Mouse (Mus musculus): ENCODE data around the gene Unc119b.
"Not testable (repeated sequence)": the region's sequence is repeated elsewhere in the genome, so short reads cannot be mapped to it uniquely, and the experiment has no call there.

Gene Unc119b

DNA sequence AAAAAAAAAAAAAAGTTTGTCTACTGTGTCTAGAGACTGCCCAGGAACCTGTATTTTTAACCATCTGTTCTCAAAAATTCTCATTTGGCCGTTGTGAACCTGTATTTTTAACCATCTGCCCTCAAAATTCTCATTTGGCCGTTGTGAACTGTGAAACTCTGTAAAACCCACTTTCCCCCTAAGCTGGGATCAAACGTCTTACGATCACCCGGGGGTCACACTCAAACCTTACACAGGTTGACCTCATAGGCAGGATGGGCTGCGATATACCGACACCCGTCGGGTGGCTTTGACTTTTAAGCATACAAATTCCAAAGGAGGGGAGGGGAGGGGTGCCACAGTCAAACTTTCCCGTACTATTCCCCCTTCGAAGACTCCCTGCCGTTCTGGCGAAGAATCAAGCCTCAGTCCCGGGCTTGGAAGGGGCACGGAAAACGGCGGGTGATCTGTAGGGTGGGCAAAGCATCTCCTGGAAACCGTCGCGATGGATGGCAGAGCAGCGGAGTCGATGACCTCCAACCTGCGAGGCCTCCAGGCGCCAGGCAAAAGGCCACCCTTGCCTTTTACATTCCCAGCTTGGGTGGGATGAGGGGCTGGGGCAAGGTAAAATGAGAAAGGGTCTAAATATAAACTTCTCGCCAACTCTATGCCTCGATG is 22.3 kb upstream of the Unc119b start:
- peak; percentile 14 for DNase-seq

GRCm38 (mm10) chr5:115156401-115156800 is 21.6 kb upstream of the Unc119b start:
- no peak for DNase-seq

GRCm38 (mm10) chr5:115155831-115156230 is 21.1 kb upstream of the Unc119b start:
- no peak for DNase-seq

- no peak for DNase-seq
These were observed 20.4 kb upstream of the Unc119b start for GRCm38 (mm10) chr5:115155156-115155631.

- no peak for DNase-seq
These were observed 17.6 kb upstream of the Unc119b start for GRCm38 (mm10) chr5:115152132-115152956.

DNA sequence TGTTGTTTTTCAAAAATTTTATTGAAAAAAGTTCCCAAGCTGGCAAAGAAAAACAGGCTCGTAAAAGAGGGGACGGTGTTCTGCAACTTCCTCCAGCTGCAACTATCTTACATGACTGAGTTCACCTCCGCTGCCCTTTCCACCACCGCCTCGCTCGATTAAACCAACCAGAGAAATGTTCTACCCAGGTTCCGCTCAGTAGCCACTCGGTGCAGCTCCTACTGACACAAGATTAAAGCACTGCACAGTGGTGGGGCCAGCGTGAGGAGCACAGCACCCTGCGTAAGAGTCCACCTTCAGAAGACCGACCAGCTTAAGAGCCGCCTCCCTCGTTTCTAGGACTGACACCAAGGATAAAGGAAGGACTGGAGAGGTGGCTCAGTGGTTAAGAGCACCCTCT is 16.7 kb upstream of the Unc119b start:
- DNase-seq = no peak

DNA sequence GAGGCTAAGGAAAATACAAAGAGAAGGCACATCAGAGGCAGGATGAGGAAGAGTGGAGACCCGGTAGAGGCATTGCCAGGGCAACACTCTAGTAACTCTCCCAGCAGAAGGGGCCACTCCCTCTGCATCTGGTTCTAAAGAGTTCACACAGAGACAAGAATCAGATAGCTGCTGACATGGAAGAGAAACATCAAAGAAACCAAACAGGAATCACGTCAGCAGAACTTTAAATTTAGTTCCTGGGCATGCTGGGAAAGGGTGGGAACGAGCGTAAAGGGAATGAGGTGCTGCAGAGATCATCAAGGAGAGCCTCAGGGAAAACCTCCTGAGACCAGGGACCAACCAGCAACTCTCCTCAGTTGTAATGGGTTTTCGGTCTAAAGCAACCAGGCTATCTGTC is 16.2 kb upstream of the Unc119b start:
- DNase-seq = no peak

DNA sequence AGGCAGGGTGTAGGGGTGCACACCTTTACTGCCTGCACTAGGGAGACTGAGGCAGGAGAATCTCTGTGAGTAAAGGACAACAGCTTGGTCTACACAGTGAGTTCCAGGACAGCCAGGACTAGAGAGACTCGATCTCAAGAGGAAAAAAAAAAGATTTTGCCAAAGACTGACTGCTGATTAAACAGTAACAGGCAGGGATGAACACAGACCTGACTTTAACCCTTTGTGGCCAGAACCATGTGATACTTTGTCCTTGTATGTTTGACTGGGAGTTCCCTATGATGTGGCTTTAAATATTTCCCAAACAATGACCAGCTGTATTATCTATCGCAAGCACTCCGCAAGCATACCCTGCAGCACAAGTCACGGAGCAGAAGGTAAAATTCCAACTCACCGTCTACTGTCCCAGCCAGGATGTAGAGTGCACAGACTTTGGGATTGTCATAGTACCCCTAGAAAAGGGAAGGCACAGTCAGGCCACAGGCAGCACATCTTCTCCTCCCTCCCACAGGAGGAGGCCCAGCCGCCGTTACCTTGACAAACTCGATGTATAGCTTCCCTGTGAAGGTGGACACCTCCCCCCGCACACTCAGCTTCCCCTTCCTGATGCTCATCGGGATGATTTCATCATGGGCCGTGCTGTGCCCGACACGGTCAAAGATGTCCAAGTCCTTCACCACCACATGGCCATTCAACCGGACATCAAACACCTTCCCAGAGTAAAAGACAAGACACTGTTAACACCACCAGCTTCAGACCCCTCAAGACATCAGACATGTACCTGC is 15.1 kb upstream of the Unc119b start:
- DNase-seq = no peak

GRCm38 (mm10) chr5:115148872-115149271 is 14.1 kb upstream of the Unc119b start:
- not testable (repeated sequence) for DNase-seq

DNA sequence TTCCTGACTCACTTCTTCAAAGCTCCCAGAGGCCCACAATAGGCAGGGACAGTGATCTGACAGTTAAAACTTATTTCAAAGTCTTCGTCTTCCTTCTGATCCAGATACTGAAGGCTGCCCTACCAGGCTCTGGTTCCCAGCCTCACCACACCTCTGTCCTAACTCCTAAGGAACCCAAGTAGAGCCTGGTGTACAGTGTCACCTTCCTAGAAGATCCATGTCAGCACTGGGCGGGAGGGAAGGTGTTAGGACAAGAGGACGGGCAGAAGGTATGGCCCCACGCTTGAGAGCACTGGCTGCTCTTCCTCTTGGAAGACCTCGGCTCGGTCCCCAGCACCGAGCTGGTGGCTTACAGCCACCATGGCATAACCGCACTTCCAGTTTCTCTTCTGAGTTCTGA is 13.6 kb upstream of the Unc119b start:
- no peak for DNase-seq

DNA sequence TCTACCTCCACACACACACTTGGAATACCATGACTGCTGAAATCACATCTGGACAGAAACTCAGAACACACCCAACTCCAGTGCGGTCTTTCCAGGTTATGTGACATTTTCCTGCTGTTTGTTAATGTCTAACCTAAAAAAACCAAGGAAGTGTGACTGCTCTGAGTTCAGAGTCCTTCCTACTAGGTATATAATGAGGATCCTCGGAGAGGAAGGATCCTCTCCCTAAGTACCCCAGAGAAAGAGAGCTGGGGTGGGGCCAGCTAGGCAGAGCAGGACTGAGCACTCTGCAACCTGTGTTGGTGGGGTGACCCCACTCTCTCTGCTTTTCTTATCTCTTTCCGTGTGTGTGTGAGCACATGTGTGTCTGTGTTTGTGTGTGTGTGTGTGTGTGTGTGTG is 12.6 kb upstream of the Unc119b start:
- no peak for DNase-seq

DNA sequence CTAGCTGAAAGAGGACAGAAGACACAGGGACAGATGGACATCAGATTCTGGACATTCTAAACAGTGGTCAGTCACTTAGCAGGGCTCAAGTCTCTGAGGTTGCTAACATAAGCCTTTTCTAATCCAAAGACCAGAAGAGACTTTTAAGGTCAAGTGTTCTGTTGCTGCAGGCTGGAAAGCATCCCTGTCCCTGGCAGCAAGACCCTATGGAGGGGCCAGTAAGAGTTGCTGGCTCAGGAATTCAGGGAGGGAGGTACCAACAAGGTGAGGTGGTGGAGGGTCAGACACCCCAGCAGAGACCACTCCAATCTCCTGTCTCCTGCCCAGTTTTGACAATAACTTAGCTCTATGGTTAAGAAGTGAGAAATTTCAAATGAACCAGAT is 12.0 kb upstream of the Unc119b start:
- no peak for DNase-seq

GRCm38 (mm10) chr5:115145976-115146746 is 11.4 kb upstream of the Unc119b start:
- DNase-seq = no peak

DNA sequence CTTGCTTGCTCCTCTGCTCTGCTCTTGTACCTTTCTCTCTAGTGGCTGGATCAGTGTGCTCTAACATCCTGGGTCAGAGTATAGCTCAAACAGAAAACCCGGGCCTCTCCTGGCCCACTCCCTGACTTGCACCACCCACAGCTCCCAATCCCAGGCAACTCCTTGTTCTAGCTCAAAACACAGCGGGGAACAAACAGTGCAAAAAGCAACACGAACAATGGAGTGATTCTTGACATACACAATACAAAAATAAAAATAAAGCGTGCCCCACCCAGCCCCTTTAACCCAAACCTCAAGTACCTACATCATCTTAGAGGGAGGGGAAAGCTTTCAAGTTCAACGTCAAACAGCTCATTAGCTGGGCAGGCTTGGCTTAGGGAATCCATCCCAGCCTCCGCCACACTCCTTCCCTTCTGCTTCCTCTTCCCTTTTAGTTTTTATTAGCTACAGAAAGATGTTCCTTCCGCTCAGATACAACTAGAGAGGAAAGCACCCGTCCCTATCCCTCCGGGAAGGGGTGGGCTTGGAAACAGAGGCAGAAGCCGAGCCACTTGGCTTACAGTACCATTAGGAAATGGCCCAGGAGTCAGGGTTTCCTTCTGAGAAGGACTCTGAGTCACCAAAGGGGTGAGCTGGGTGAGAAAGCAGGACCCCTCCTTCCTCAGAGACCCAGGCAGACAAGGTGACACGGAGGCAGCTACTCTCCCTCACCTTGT is 10.6 kb upstream of the Unc119b start:
- DNase-seq = no peak

DNA sequence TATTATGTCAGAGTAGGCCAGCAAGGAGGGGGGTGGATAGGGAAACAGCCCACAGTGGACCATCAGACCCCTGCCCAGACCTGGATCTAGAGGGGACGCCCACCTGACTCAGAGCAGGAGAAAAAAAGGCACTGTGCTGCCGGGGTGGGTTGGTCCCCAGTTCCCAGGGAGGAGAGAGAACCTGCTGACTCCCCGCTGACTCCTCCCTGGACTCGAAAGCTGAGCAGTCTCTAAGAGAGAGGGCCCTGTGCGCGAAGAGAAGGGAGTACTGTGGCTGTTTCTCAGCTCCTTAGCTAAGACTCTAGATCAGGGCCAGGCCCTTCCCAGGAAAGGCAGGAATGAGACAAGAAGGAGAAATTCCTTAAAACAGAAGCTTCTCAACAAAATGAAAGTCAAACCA is 9.7 kb upstream of the Unc119b start:
- no peak for DNase-seq

DNA sequence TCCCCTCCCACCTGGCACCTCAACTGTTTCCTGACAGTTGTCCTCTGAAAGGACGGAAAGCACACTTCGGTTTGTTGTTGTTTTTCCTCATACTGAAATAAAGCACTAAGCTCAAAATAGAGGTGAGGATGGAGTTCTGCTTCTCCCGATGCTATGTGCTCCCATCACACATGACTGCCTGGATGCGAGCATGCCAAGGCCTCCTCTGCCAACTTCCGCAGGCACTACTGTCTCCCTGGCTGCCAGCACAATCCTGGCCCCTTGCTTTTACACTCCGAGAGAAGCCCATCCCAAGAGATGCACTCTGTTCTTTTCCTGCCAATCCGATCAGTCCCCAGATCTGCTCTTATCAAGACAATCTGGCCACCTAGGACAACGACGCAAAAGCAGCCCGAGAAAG is 8.8 kb upstream of the Unc119b start:
- DNase-seq = no peak

DNA sequence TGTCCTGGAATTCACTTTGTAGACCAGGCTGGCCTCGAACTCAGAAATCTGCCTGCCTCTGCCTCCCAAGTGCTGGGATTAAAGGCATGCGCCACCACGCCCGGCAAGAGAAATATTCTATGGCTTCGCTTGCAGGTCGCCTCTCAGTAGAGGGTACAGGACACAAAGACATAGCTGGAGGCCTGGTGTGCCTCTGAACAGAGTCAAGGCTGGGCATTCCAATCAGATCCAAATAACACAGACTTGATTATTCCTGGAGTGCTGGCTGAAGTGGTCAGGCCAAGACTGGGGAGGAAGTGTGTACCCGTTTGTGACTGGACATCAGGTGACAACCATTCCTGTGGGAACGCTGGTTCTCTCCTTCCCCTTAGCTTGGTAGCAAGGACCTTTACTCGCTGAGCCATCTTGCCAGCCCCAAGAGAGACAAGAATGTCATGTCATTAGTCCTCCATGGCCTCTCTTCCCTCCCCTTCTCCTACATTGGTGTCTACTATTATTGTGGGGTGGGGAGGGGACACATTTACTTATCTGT is 7.5 kb upstream of the Unc119b start:
- no peak for DNase-seq

DNA sequence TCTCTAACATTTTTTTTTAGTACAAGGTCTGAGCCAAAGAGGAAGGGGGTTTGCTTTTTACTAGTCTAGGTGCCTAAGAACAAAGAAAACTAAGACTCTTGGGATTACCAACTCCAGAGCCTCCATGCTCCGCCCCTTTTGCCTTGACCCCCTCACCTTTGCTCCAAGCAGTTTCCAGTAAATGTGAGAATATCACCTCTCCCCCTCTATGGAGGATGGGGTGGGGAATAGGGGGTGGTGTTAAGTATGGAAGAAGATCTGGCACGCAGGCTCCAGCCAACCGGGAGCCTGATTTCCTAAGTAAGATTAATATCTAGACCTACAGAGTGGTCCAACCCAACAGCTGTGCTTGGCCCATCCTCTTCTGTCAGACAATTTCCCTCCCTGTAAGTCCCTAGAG is 6.0 kb upstream of the Unc119b start:
- DNase-seq = no peak

GRCm38 (mm10) chr5:115139124-115139523 is 4.3 kb upstream of the Unc119b start:
- no peak for DNase-seq

- DNase-seq = no peak
These were observed 1.3 kb downstream of the Unc119b start for GRCm38 (mm10) chr5:115133358-115134066.

DNA sequence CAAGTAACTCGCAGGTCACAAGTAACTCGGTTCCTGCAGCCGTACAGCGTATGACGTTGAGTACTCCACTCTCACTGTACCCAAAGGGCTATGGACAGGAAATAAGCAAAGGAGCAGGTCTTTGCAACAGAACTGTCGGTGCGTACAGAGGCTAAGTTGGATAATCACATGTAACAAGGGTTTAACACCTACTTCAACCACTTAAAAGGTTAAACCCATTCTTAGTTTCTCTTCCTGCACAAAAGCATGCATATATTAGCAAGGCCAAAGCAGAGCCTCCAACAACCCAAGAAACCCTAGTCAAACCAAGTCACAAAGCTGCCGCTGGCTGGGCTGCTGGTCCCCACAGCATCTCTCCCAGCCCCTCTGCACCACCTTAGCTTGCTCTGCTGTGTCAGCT is 2.3 kb downstream of the Unc119b start:
- DNase-seq = no peak
